Mouse (Mus musculus): ENCODE measurements around the gene Ccin. TPM values are rescaled to one million over a fixed set of nuclear protein-coding genes. Genes with fewer than 3 reads are reported as not detected.
A peak's percentile ranks its signal among the peaks of the same experiment; 100 is the strongest.

Ccin gene
- total RNA-seq, 2 experiments from 2014 or later: 0.26 to 0.32 TPM

DNA sequence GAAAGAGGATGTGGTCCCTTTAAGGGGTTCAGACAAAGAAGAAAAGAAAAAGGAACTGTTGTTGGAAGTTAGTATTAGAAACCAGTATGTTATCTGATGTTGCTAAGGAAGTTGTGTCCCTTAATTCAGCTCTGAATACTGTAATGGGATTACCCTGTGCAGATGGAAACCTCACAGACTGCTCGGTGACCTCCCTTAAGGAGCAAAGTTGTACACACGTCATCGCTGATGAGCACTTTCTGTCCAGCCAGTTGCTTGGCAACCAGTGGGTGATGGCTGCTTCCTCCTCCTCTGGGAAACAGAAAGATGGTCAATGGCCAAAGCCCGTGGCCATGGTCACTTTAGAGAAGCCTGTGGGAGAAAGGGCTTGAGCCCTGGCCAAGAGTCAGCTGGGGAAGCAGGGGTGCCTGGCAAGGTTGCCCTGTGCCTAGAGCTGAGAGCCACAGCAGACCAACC lies 9.7 kb upstream of the Ccin start:
- peak in 1 of 2 experiments; percentile 53 for DNase-seq (ENCODE audit: low spot score in 2 of 2)

GRCm38 (mm10) chr4:43974914-43975616 lies 8.2 kb upstream of the Ccin start:
- no peak for DNase-seq (ENCODE audit: low spot score in 2 of 2)

DNA sequence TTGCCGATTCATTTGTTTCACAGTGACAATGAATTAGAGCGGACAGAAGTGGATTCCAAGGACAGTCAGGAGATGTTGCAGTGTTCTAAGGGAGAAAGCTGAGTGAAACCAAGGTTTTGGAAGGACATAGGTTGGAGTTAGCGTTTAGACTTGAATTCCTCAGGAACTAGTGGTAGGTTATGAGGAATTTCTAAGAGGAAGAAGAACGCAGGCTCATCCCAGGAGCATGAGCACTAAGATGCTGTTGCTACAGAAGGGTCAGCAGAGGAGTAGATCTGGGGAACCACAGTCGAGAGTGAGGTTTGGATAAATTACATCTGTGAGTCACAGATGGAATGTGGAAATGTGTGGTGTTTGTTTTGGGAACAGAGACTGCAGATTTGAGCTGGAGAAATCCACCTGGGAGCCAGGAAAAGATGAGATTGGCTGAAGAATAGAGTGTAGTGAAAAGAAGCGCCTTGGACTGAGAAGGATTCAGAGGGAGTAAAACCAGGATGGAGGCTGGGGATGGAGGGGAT lies 7.0 kb upstream of the Ccin start:
- DNase-seq (ENCODE audit: low spot score in 2 of 2): no peak

GRCm38 (mm10) chr4:43978521-43979443 lies 4.5 kb upstream of the Ccin start:
- DNase-seq (ENCODE audit: low spot score in 2 of 2): peak; percentile 50 to 73

GRCm38 (mm10) chr4:43979746-43980145 lies 3.5 kb upstream of the Ccin start:
- DNase-seq (ENCODE audit: low spot score in 2 of 2): peak in 1 of 2 experiments; percentile 77

DNA sequence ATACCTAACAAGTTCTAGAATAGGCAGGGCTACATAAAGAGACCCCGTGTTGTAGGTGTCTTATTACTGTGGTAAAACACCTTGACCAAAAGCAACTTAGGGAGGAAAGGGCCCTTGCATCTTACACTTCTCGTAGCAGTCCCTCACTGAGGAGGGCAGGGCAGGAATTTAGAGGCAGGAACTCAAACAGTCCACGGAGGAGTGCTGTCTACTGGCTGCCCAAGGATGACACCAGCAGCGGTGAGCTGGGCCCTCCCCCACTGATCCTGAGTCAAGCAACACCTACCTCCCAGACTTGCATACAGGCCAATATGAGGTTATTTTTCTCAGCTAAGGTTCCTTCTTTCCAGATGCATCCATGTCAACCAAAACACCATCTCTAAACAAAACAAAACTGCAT lies 3.0 kb upstream of the Ccin start:
- peak in 1 of 2 experiments; percentile 7 for DNase-seq (ENCODE audit: low spot score in 2 of 2)

GRCm38 (mm10) chr4:43980846-43981245 lies 2.4 kb upstream of the Ccin start:
- peak in 1 of 2 experiments; percentile 5 for DNase-seq (ENCODE audit: low spot score in 2 of 2)

- DNase-seq (ENCODE audit: low spot score in 2 of 2): peak in 1 of 2 experiments; percentile 6
Measured at GRCm38 (mm10) chr4:43981251-43981650, 2.0 kb upstream of the Ccin start.

DNA sequence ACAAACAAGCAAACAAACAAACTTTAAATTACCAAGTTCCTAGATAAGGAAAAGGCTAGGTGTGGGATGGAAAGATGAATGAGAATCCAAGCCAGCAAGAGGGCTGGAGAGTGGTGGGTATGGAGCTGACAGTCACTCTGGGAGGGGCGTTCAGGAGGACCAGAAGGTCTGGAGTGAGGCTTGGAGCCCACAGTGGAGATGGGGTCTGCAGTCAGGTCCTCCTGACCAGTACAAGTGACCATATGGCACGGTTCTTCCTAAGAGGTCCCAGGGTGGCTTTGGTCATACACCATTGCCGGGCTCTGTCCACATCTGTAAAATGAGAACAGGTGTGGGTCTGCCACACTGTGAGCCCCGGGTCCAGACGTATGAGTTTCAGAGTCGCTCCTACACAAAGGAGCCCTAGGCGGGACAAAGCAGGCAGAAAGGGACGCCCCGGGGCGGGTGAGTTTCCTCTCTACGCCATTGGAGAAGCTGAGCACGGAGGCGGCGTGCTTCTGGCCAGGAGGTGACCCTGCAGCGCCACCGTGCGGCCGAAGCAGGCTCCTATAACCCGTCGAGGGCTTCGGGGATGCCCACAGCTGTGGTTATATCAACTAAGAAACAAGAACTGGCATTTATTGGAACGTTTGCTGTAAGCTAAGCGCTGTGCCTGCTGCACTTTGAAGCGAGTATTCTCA lies 1.1 kb upstream of the Ccin start:
- DNase-seq (ENCODE audit: low spot score in 2 of 2): peak; percentile 90 to 96

- peak in 1 of 2 experiments; percentile 7 for DNase-seq (ENCODE audit: low spot score in 2 of 2)
Measured at GRCm38 (mm10) chr4:43983756-43984155, 473 bp downstream of the Ccin start.

GRCm38 (mm10) chr4:43984326-43984725 lies 1.0 kb downstream of the Ccin start:
- peak in 1 of 2 experiments; percentile 6 for DNase-seq (ENCODE audit: low spot score in 2 of 2)

DNA sequence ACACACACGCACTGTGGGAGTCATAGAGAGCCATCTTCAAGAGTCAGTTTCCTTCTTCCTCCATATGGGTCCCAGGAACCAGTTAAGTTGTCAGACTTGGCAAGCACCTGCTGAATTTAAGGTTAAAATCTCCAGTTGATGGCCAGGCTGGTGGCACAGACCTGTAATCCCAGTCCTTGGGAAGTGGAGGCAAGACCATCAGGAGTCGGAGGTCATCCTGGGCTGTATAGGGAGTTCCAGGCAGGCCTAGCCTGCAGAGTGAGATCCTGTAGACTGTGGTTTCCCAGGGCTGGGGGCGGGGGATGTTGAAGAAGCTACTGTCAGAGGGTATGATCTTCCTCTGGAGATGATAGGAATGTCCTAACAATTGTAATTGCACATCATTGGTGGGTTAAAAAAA lies 5.7 kb downstream of the Ccin start:
- no peak for DNase-seq (ENCODE audit: low spot score in 2 of 2)

DNA sequence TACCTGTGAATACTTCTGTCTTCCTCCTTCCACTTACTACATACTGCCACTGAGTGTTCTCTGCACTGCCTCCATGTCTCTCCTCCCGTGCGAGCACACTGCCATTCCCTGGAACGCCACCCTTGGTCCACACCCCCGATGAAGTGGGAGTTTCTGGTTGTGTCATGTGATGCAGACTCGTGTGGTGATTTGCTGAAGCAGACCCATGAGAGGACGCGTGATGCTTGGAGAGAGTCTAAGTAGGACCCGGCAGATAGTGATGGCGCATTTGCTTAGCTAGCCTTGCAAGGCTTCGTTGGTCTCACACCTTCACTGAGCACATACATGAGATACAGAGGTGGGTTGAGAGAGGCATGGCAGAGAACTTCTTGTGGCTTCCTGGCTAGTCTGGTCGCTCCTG lies 9.8 kb downstream of the Ccin start:
- DNase-seq (ENCODE audit: low spot score in 2 of 2): no peak

DNA sequence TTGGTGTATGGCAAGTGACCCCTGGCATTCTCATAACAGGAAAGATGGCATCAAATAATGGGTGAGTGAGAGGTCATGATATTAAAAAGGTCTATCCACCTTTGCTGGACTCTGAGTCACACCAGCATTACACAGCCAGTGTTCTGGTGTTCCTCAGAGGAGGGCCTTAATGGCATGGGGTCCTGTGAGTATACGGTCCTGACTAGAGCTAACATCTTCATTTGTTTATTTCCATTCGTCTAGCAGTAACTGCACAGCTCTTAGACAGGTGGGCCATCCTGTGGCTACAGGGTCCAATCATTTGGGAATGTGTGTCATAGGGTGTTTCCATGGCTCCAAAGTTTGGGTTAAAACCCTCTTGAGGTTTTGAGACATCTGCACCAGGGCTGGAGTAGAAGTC lies 11.1 kb downstream of the Ccin start:
- no peak for DNase-seq (ENCODE audit: low spot score in 2 of 2)

GRCm38 (mm10) chr4:44003622-44004021 lies 20.3 kb downstream of the Ccin start:
- no peak for DNase-seq (ENCODE audit: low spot score in 2 of 2)

GRCm38 (mm10) chr4:44004126-44004525 lies 20.8 kb downstream of the Ccin start, which contains the start of gene Clta:
Gene Clta (plus strand): TSS chr4:44004452.
- DNase-seq (ENCODE audit: low spot score in 2 of 2): no peak

DNA sequence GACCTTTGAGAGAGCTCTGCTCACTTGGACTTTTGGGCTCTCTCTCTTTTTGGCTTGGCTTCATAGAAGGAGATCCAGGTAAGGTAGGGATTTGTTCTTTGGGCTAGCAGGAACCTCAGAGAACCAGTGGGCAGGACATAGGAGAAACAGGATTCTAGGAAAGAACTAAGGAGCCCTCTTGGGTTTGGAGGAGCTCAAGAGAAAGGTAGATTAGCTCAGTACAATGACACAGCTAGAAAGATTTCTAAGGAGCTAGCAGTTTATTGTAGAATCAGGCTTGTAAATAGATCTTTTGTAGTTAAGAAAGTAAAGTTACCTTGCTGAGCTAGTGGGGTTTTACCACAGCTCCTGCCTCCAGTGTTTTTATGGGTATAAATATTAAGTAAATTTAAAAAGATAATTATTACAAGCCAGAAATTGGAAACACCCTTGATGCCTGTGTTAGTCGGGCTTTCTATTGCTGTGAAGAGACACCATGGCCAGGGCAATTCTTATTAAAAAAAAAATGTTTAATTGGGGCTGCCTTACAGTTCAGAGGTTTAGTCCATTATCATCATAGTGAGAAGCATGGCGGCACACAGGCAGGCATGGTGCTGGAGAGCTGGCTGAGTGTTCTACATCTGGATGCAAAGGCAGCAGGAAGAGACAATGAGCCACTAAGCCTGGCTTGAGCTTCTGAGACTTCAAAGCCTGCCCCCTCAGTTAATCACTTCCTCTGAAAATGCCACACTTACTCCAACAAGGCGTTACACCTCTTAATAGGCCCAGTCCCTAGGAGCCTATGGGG lies 21.5 kb downstream of the Ccin start:
- DNase-seq (ENCODE audit: low spot score in 2 of 2): no peak

- DNase-seq (ENCODE audit: low spot score in 2 of 2): no peak
Measured at GRCm38 (mm10) chr4:44010176-44010575, 26.9 kb downstream of the Ccin start.

GRCm38 (mm10) chr4:44010893-44011292 lies 27.6 kb downstream of the Ccin start:
- no peak for DNase-seq (ENCODE audit: low spot score in 2 of 2)

GRCm38 (mm10) chr4:44011799-44012198 lies 28.5 kb downstream of the Ccin start:
- DNase-seq (ENCODE audit: low spot score in 2 of 2): no peak
